Mouse (Mus musculus): ENCODE results near the gene Olfr397. TPM values are rescaled to one million over a fixed set of nuclear protein-coding genes. Genes with fewer than 3 reads are reported as not detected.

Olfr397 gene
- not detected for total RNA-seq (2021)
- long read RNA-seq, experiment 1, result 0 reads
- long read RNA-seq, experiment 2, result 0 reads

GRCm38 (mm10) chr11:73960517-73960916, at the start of gene Olfr397:
Gene Olfr397, plus strand, starts transcription at chr11:73960817.
- no peak for DNase-seq (ENCODE audit: low spot score in 2 of 2)

GRCm38 (mm10) chr11:73936377-73936776, 24.2 kb upstream of the Olfr397 start, which contains the start of gene Olfr23:
Gene Olfr23, plus strand, starts transcription at chr11:73936677.
- no peak for DNase-seq (ENCODE audit: low spot score in 2 of 2)

- DNase-seq (ENCODE audit: low spot score in 2 of 2), result no peak
These were observed 29.7 kb downstream of the Olfr397 start, which contains the start of gene Olfr398 for GRCm38 (mm10) chr11:73990307-73990706. Gene Olfr398, minus strand, starts transcription at chr11:73990407.

GRCm38 (mm10) chr11:73993115-73993514, 32.5 kb downstream of the Olfr397 start:
- no peak for DNase-seq (ENCODE audit: low spot score in 2 of 2)

Other genes starting within 250 kb of the Olfr397 start
- gene Olfr389, start 180.1 kb upstream of the Olfr397 start, total RNA-seq (2021), result not detected
- gene Olfr390, start 177.9 kb upstream of the Olfr397 start, total RNA-seq (2021), result not detected
- gene Olfr391-ps, start 157.8 kb upstream of the Olfr397 start, total RNA-seq (2021), result not detected
- gene Olfr392, start 143.8 kb upstream of the Olfr397 start, total RNA-seq (2021), result not detected
- not detected for gene Olfr393, start 109.4 kb upstream of the Olfr397 start, total RNA-seq (2021)
- gene Olfr394, start 70.0 kb upstream of the Olfr397 start, total RNA-seq (2021), result not detected
- gene Olfr395, start 51.5 kb upstream of the Olfr397 start, total RNA-seq (2021), result not detected
- not detected for gene Olfr23, start 24.1 kb upstream of the Olfr397 start, total RNA-seq (2021)
- not detected for gene Olfr398, start 29.6 kb downstream of the Olfr397 start, total RNA-seq (2021)
- gene Olfr139, start 95.7 kb downstream of the Olfr397 start, total RNA-seq (2021), result not detected
- not detected for gene Olfr399, start 95.8 kb downstream of the Olfr397 start, total RNA-seq (2021)
- gene Zfp616, start 109.1 kb downstream of the Olfr397 start, total RNA-seq (2021), result not detected
- not detected for gene Olfr401, start 152.9 kb downstream of the Olfr397 start, total RNA-seq (2021)
- not detected for gene Olfr402, start 192.7 kb downstream of the Olfr397 start, total RNA-seq (2021)
- gene Olfr403, start 225.4 kb downstream of the Olfr397 start, total RNA-seq (2021), result not detected

All from adrenal gland, postnatal 4 days (tissue).